Mouse (Mus musculus) embryonic facial prominence, embryonic 14.5 days (tissue): Measurements from ENCODE around the gene Wscd2. TPM values are rescaled to one million over a fixed set of nuclear protein-coding genes. Genes with fewer than 3 reads are reported as not detected.

Experiments used
- ATAC-seq: fragments of 200-750 bp; cut with Nextera tagmentation; 2 replicates; pipeline ENCODE4 v1.8.0; 2017; ENCODE audit warnings: low read depth, moderate number of reproducible peaks, moderate TSS enrichment
- DNase-seq: peaks from one replicate; pipeline ENCODE4 v3.0.0-alpha.2; 2015; ENCODE audit warnings: low spot score
- H3K27ac ChIP-seq: fragments of 300-500 bp; sonication (generic); replicated peaks from 2 replicates; pipeline ENCODE4 v1.5.1; 2014; ENCODE audit warnings: low read depth, mild to moderate bottlenecking, low read length, moderate library complexity
- H3K27me3 ChIP-seq: fragments of 300-500 bp; sonication (generic); replicated peaks from 2 replicates; pipeline ENCODE4 v1.6.1; 2014; ENCODE audit warnings: low read length; ENCODE audit not compliant: control insufficient read depth, insufficient read depth
- H3K36me3 ChIP-seq: fragments of 300-500 bp; sonication (generic); 2 replicates; pipeline ENCODE4 v1.6.1; 2014; ENCODE audit warnings: low read length, mixed read lengths; ENCODE audit not compliant: control insufficient read depth, insufficient read depth
- H3K4me1 ChIP-seq: fragments of 300-500 bp; sonication (generic); 2 replicates; pipeline ENCODE4 v1.6.1; 2014; ENCODE audit warnings: antibody characterized with exemption, low read length; ENCODE audit not compliant: control insufficient read depth, insufficient read depth
- H3K4me2 ChIP-seq: fragments of 300-500 bp; sonication (generic); 2 replicates; pipeline ENCODE4 v1.6.1; 2014; ENCODE audit warnings: low read depth, mild to moderate bottlenecking, low read length, moderate library complexity, mixed read lengths
- H3K4me3 ChIP-seq: fragments of 300-500 bp; sonication (generic); 2 replicates; pipeline ENCODE4 v1.5.1; 2014; ENCODE audit warnings: low read depth, mild to moderate bottlenecking, low read length
- H3K9ac ChIP-seq: fragments of 300-500 bp; sonication (generic); 2 replicates; pipeline ENCODE4 v1.6.1; 2014; ENCODE audit warnings: low read depth, mild to moderate bottlenecking, low read length, moderate library complexity, mixed read lengths
- H3K9me3 ChIP-seq: fragments of 300-500 bp; sonication (generic); 2 replicates; pipeline ENCODE4 v1.6.1; 2016; ENCODE audit warnings: low read length; ENCODE audit not compliant: control insufficient read depth
- WGBS: fragments of 180-500 bp; shearing (Covaris S2); extraction: QIAGEN DNeasy Blood & Tissue Kit; methylation state at CpG from one replicate; pipeline ENCODE4 v1.1.7; 2014; 5-methylcytosine and 5-hydroxymethylcytosine counted together
- polyA plus RNA-seq: library from polyadenylated mRNA; unstranded; fragments of >200 nt; fragmentation: Nextera tagmentation; extraction: Ambion mirVana; gene quantifications from 2 replicates; pipeline ENCODE4 v1.2.1, GENCODE M21; 2014

The Wscd2 gene
- polyA plus RNA-seq, 1 experiment from 2014 or later, result 6.4 TPM

- DNase-seq (no peak), ATAC-seq (no peak)
- Histone ChIP-seq H3K4me3 (no peak overlapping the region), H3K4me1 (peaks cover 9% of the 10 kb centered on the region; the same call in 1 of the 2 replicates), H3K27me3 (peaks cover 4% of the 10 kb centered on the region; the same call in 1 of the 2 replicates), H3K9me3 (no peaks in the 10 kb centered on the region), H3K36me3 (no peaks in the 10 kb centered on the region), H3K9ac (no peak overlapping the region), H3K4me2 (no peak overlapping the region), H3K27ac (no peak overlapping the region)
- 24% methylated on average over 19 of the region's 19 CpGs for WGBS
These were observed 60.6 kb downstream of the Wscd2 start for GRCm38 (mm10) chr5:113550759-113551158.

- DNase-seq (peak; percentile 80), ATAC-seq (no peak)
- H3K9me3 ChIP-seq, result no peaks in the 10 kb centered on the region
- no peak overlapping the region; the same call in 1 of the 2 replicates for H3K27ac ChIP-seq
- no peak overlapping the region for H3K4me2 ChIP-seq
- no peak overlapping the region for H3K9ac ChIP-seq
- no peak overlapping the region for H3K4me3 ChIP-seq
- peaks cover 4% of the 10 kb centered on the region; the same call in 1 of the 2 replicates for H3K27me3 ChIP-seq
- H3K36me3 ChIP-seq, result no peaks in the 10 kb centered on the region
- H3K4me1 ChIP-seq, result peaks cover 9% of the 10 kb centered on the region; the same call in 1 of the 2 replicates
- 6% methylated on average over 9 of the region's 9 CpGs for WGBS
These were observed 63.3 kb downstream of the Wscd2 start for GRCm38 (mm10) chr5:113553402-113553897.

GRCm38 (mm10) chr5:113554095-113554494 lies 64.0 kb downstream of the Wscd2 start:
- Histone ChIP-seq H3K4me3 (no peak overlapping the region), H3K4me2 (no peak overlapping the region), H3K9ac (no peak overlapping the region), H3K9me3 (no peaks in the 10 kb centered on the region), H3K27me3 (peaks cover 4% of the 10 kb centered on the region; the same call in 1 of the 2 replicates), H3K36me3 (no peaks in the 10 kb centered on the region), H3K4me1 (peaks cover 9% of the 10 kb centered on the region; the same call in 1 of the 2 replicates), H3K27ac (no peak overlapping the region)
- ATAC-seq (no peak), DNase-seq (peak; percentile 14)
- 43% methylated on average over 15 of the region's 15 CpGs for WGBS

GRCm38 (mm10) chr5:113554571-113554970 lies 64.4 kb downstream of the Wscd2 start:
- no peak overlapping the region for H3K4me2 ChIP-seq
- H3K4me3 ChIP-seq, result no peak overlapping the region
- peaks cover 4% of the 10 kb centered on the region; the same call in 1 of the 2 replicates for H3K27me3 ChIP-seq
- no peaks in the 10 kb centered on the region for H3K9me3 ChIP-seq
- ATAC-seq, result no peak
- H3K36me3 ChIP-seq, result no peaks in the 10 kb centered on the region
- no peak for DNase-seq
- H3K4me1 ChIP-seq, result peaks cover 9% of the 10 kb centered on the region; the same call in 1 of the 2 replicates
- H3K9ac ChIP-seq, result no peak overlapping the region
- WGBS, result 73% methylated on average over 2 of the region's 2 CpGs
- no peak overlapping the region for H3K27ac ChIP-seq

GRCm38 (mm10) chr5:113555684-113556083 lies 65.6 kb downstream of the Wscd2 start:
- H3K36me3 ChIP-seq, result no peaks in the 10 kb centered on the region
- H3K4me2 ChIP-seq, result no peak overlapping the region
- WGBS, result 74% methylated on average over 2 of the region's 2 CpGs
- DNase-seq, result no peak
- no peaks in the 10 kb centered on the region for H3K27me3 ChIP-seq
- H3K9ac ChIP-seq, result no peak overlapping the region
- H3K4me3 ChIP-seq, result no peak overlapping the region
- no peak overlapping the region for H3K27ac ChIP-seq
- ATAC-seq, result no peak
- H3K9me3 ChIP-seq, result no peaks in the 10 kb centered on the region
- peaks cover 9% of the 10 kb centered on the region; the same call in 1 of the 2 replicates for H3K4me1 ChIP-seq

GRCm38 (mm10) chr5:113558065-113558464 lies 67.9 kb downstream of the Wscd2 start:
- no peaks in the 10 kb centered on the region for H3K9me3 ChIP-seq
- no peak overlapping the region for H3K4me2 ChIP-seq
- no peak overlapping the region for H3K9ac ChIP-seq
- no peak overlapping the region for H3K4me3 ChIP-seq
- H3K4me1 ChIP-seq, result peaks cover 5% of the 10 kb centered on the region; the same call in 1 of the 2 replicates
- ATAC-seq, result no peak
- no peak overlapping the region for H3K27ac ChIP-seq
- H3K27me3 ChIP-seq, result no peaks in the 10 kb centered on the region
- DNase-seq, result no peak
- 87% methylated on average over 8 of the region's 8 CpGs for WGBS
- H3K36me3 ChIP-seq, result no peaks in the 10 kb centered on the region

- 64% methylated on average over 5 of the region's 5 CpGs for WGBS
- Histone ChIP-seq H3K4me3 (no peak overlapping the region), H3K9me3 (no peaks in the 10 kb centered on the region), H3K36me3 (no peaks in the 10 kb centered on the region), H3K27me3 (no peaks in the 10 kb centered on the region), H3K4me2 (no peak overlapping the region), H3K4me1 (no peaks in the 10 kb centered on the region), H3K27ac (no peak overlapping the region), H3K9ac (no peak overlapping the region)
- DNase-seq, result no peak
- no peak for ATAC-seq
These were observed 69.5 kb downstream of the Wscd2 start for GRCm38 (mm10) chr5:113559627-113560026.

- WGBS, result 40% methylated on average over 3 of the region's 4 CpGs
- no peak overlapping the region for H3K4me2 ChIP-seq
- H3K9ac ChIP-seq, result no peak overlapping the region
These were observed 74.3 kb downstream of the Wscd2 start for GRCm38 (mm10) chr5:113564463-113564862.

More at GRCm38 (mm10) chr5:113564463-113564862, 74.3 kb downstream of the Wscd2 start:
- H3K27ac ChIP-seq, result no peak overlapping the region
- ATAC-seq (no peak), DNase-seq (no peak)
- H3K27me3 ChIP-seq, result no peaks in the 10 kb centered on the region
- H3K9me3 ChIP-seq, result no peaks in the 10 kb centered on the region
- H3K36me3 ChIP-seq, result no peaks in the 10 kb centered on the region
- H3K4me3 ChIP-seq, result no peak overlapping the region
- no peaks in the 10 kb centered on the region for H3K4me1 ChIP-seq
